Mouse (Mus musculus): ENCODE data around the gene Pcdh7.

GRCm38 (mm10) chr5:57899018-57899614 is 181.3 kb downstream of the Pcdh7 start:
- TF ChIP-seq CTCF (conservative IDR thresholded peaks at IDR 0.05; ENCODE audit: low read length) (no peak), NANOG (IDR thresholded peaks at IDR 0.05; ENCODE audit: borderline replicate concordance, low read length) (no peak)
